Mouse (Mus musculus) ovary, adult 18-20 months (tissue): ENCODE data around the gene Apba3.
"Not testable (repeated sequence)": the region's sequence is repeated elsewhere in the genome, so short reads cannot be mapped to it uniquely, and the experiment has no call there.

ENCODE experiments used
- DNase-seq: peaks from one replicate; pipeline ENCODE4 v3.0.0; 2022; ENCODE audit warnings: low spot score, mixed read lengths

Apba3 gene

GRCm38 (mm10) chr10:81266211-81267105 lies at the start of gene Apba3, which contains the start of gene Mrpl54:
Apba3 (plus strand) TSS chr10:81266960.
Mrpl54 (minus strand) TSS chr10:81266934.
- DNase-seq: peak; percentile 92

- not testable (repeated sequence) for DNase-seq
Measured at GRCm38 (mm10) chr10:81217267-81217666, 49.5 kb upstream of the Apba3 start.

GRCm38 (mm10) chr10:81217964-81218363 lies 48.8 kb upstream of the Apba3 start:
- DNase-seq: no peak

GRCm38 (mm10) chr10:81221402-81222015 lies 45.3 kb upstream of the Apba3 start:
- DNase-seq: no peak

- not testable (repeated sequence) for DNase-seq
Measured at GRCm38 (mm10) chr10:81223731-81224130, 43.0 kb upstream of the Apba3 start.

GRCm38 (mm10) chr10:81229735-81230437 lies 36.9 kb upstream of the Apba3 start:
- DNase-seq: no peak

GRCm38 (mm10) chr10:81230438-81231332 lies 36.1 kb upstream of the Apba3 start, which contains the start of gene Atcay:
Atcay (minus strand) TSS chr10:81230833.
- no peak for DNase-seq

- no peak for DNase-seq
Measured at GRCm38 (mm10) chr10:81231436-81231835, 35.3 kb upstream of the Apba3 start.

GRCm38 (mm10) chr10:81232580-81233225 lies 34.1 kb upstream of the Apba3 start, which contains the start of gene Zfr2:
Zfr2 (plus strand) TSS chr10:81233155.
- peak; percentile 84 for DNase-seq

GRCm38 (mm10) chr10:81233226-81233585 lies 33.6 kb upstream of the Apba3 start:
- DNase-seq: no peak

GRCm38 (mm10) chr10:81234206-81234605 lies 32.6 kb upstream of the Apba3 start:
- DNase-seq: no peak

GRCm38 (mm10) chr10:81236471-81237268 lies 30.1 kb upstream of the Apba3 start:
- no peak for DNase-seq

- no peak for DNase-seq
Measured at GRCm38 (mm10) chr10:81238618-81239017, 28.1 kb upstream of the Apba3 start.

- no peak for DNase-seq
Measured at GRCm38 (mm10) chr10:81240876-81241275, 25.9 kb upstream of the Apba3 start.

- no peak for DNase-seq
Measured at GRCm38 (mm10) chr10:81242021-81242420, 24.7 kb upstream of the Apba3 start.

- DNase-seq: no peak
Measured at GRCm38 (mm10) chr10:81244146-81244545, 22.6 kb upstream of the Apba3 start.

GRCm38 (mm10) chr10:81244595-81244994 lies 22.2 kb upstream of the Apba3 start:
- DNase-seq: no peak

- no peak for DNase-seq
Measured at GRCm38 (mm10) chr10:81245166-81245565, 21.6 kb upstream of the Apba3 start.

- DNase-seq: no peak
Measured at GRCm38 (mm10) chr10:81247804-81248203, 19.0 kb upstream of the Apba3 start.

- DNase-seq: no peak
Measured at GRCm38 (mm10) chr10:81249442-81249841, 17.3 kb upstream of the Apba3 start.
